Mouse (Mus musculus): ENCODE measurements around the gene Sall4. TPM values are rescaled to one million over a fixed set of nuclear protein-coding genes. Genes with fewer than 3 reads are reported as not detected.

The Sall4 gene
- polyA plus RNA-seq (2014; fragmentation: Nextera tagmentation; extraction: Ambion mirVana): 7.1 and 7.3 TPM in 2 replicates

- ATAC-seq (ENCODE audit: low FRiP score): no peak
- H3K4me2 ChIP-seq (replicated peaks; ENCODE audit: low read depth, low read length): peak within 1 kb of the TSS; percentile 95
- H3K4me1 ChIP-seq (replicated peaks; ENCODE audit: control insufficient read depth, insufficient read depth, low read length): peaks cover 4% of the 10 kb centered on the region; the same call in 1 of the 2 replicates
- H3K27me3 ChIP-seq (ENCODE audit: control insufficient read depth, insufficient read depth, low read length): peaks cover 6% of the 10 kb centered on the region; the same call in 1 of the 2 replicates
- peak; percentile 17 for DNase-seq (ENCODE audit: low spot score)
- peak within 1 kb of the TSS; percentile 84 for H3K27ac ChIP-seq (ENCODE audit: low read depth, low read length)
- peak within 1 kb of the TSS; percentile 73 for H3K9ac ChIP-seq (ENCODE audit: low read depth, low read length)
- no peaks in the 10 kb centered on the region for H3K36me3 ChIP-seq (ENCODE audit: control insufficient read depth, insufficient read depth, low read length)
- 17% methylated on average over 10 of the region's 10 CpGs for WGBS
- H3K4me3 ChIP-seq (ENCODE audit: low read depth, low read length): peak within 1 kb of the TSS; percentile 64
- no peaks in the 10 kb centered on the region for H3K9me3 ChIP-seq (ENCODE audit: control insufficient read depth, low read length)
Observed at GRCm38 (mm10) chr2:168767582-168767981, at the start of gene Sall4. TSS of gene Sall4 (minus strand) at chr2:168767943.

GRCm38 (mm10) chr2:168813243-168813642 lies 45.5 kb upstream of the Sall4 start:
- DNase-seq (ENCODE audit: low spot score): no peak
- H3K27ac ChIP-seq (ENCODE audit: low read depth, low read length): no peak overlapping the region
- H3K9ac ChIP-seq (ENCODE audit: low read depth, low read length): no peak overlapping the region
- 57% methylated on average over 6 of the region's 6 CpGs for WGBS
- H3K4me3 ChIP-seq (ENCODE audit: low read depth, low read length): no peak overlapping the region
- no peaks in the 10 kb centered on the region for H3K36me3 ChIP-seq (ENCODE audit: control insufficient read depth, insufficient read depth, low read length)
- ATAC-seq (ENCODE audit: low FRiP score): no peak
- H3K27me3 ChIP-seq (ENCODE audit: control insufficient read depth, insufficient read depth, low read length): no peaks in the 10 kb centered on the region; the same call in 1 of the 2 replicates
- H3K4me1 ChIP-seq (replicated peaks; ENCODE audit: control insufficient read depth, insufficient read depth, low read length): no peaks in the 10 kb centered on the region
- H3K9me3 ChIP-seq (ENCODE audit: control insufficient read depth, low read length): no peaks in the 10 kb centered on the region
- no peak overlapping the region for H3K4me2 ChIP-seq (replicated peaks; ENCODE audit: low read depth, low read length)

GRCm38 (mm10) chr2:168809895-168810294 lies 42.2 kb upstream of the Sall4 start:
- Histone ChIP-seq H3K27me3 (ENCODE audit: control insufficient read depth, insufficient read depth, low read length) (no peaks in the 10 kb centered on the region; the same call in 1 of the 2 replicates), H3K4me2 (replicated peaks; ENCODE audit: low read depth, low read length) (0 out of 2 replicates have a peak overlapping the region, but pooled peaks have one; percentile 11), H3K9me3 (ENCODE audit: control insufficient read depth, low read length) (no peaks in the 10 kb centered on the region), H3K27ac (ENCODE audit: low read depth, low read length) (no peak overlapping the region), H3K9ac (ENCODE audit: low read depth, low read length) (0 out of 2 replicates have a peak overlapping the region, but pooled peaks have one; percentile 15), H3K4me3 (ENCODE audit: low read depth, low read length) (no peak overlapping the region), H3K4me1 (replicated peaks; ENCODE audit: control insufficient read depth, insufficient read depth, low read length) (0 out of 2 replicates have a peak, but pooled peaks cover 4% of the 10 kb centered on the region), H3K36me3 (ENCODE audit: control insufficient read depth, insufficient read depth, low read length) (no peaks in the 10 kb centered on the region)
- peak; percentile 46 for DNase-seq (ENCODE audit: low spot score)
- peak; percentile 47; the same call in 1 of the 2 replicates for ATAC-seq (ENCODE audit: low FRiP score)
- WGBS: 11% methylated on average over 14 of the region's 14 CpGs

GRCm38 (mm10) chr2:168807681-168808080 lies 39.9 kb upstream of the Sall4 start:
- no peaks in the 10 kb centered on the region for H3K36me3 ChIP-seq (ENCODE audit: control insufficient read depth, insufficient read depth, low read length)
- no peak overlapping the region for H3K27ac ChIP-seq (ENCODE audit: low read depth, low read length)
- no peaks in the 10 kb centered on the region; the same call in 1 of the 2 replicates for H3K27me3 ChIP-seq (ENCODE audit: control insufficient read depth, insufficient read depth, low read length)
- H3K4me1 ChIP-seq (replicated peaks; ENCODE audit: control insufficient read depth, insufficient read depth, low read length): 0 out of 2 replicates have a peak, but pooled peaks cover 4% of the 10 kb centered on the region
- 14% methylated on average over 4 of the region's 4 CpGs for WGBS
- ATAC-seq (ENCODE audit: low FRiP score) (no peak), DNase-seq (ENCODE audit: low spot score) (no peak)
- no peaks in the 10 kb centered on the region for H3K9me3 ChIP-seq (ENCODE audit: control insufficient read depth, low read length)
- no peak overlapping the region for H3K9ac ChIP-seq (ENCODE audit: low read depth, low read length)
- no peak overlapping the region for H3K4me2 ChIP-seq (replicated peaks; ENCODE audit: low read depth, low read length)
- no peak overlapping the region for H3K4me3 ChIP-seq (ENCODE audit: low read depth, low read length)

DNA sequence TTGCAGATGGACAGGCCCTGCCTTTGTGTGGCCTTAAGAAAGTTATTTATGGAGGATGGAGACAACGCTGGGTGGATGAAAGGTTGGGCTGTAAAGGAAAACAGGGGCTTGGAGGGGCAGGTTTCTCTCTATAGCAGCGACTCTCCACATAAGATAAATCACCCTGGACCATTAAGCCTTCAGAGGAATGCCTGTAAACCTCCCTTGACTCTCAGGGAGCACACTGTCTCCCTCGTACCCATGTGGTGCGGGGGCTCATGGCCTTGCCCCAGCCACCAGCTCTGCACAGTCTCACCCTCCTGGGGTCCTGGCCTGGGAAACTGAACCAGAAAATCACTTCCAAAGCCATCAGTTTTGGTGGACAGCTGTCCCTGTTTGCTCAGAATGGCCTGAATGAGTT lies 36.1 kb upstream of the Sall4 start:
- ATAC-seq (ENCODE audit: low FRiP score): no peak
- Histone ChIP-seq H3K27ac (ENCODE audit: low read depth, low read length) (no peak overlapping the region), H3K9me3 (ENCODE audit: control insufficient read depth, low read length) (no peaks in the 10 kb centered on the region), H3K4me3 (ENCODE audit: low read depth, low read length) (no peak overlapping the region), H3K27me3 (ENCODE audit: control insufficient read depth, insufficient read depth, low read length) (no peaks in the 10 kb centered on the region), H3K4me1 (replicated peaks; ENCODE audit: control insufficient read depth, insufficient read depth, low read length) (0 out of 2 replicates have a peak, but pooled peaks cover 4% of the 10 kb centered on the region), H3K36me3 (ENCODE audit: control insufficient read depth, insufficient read depth, low read length) (no peaks in the 10 kb centered on the region), H3K4me2 (replicated peaks; ENCODE audit: low read depth, low read length) (no peak overlapping the region), H3K9ac (ENCODE audit: low read depth, low read length) (no peak overlapping the region)
- DNase-seq (ENCODE audit: low spot score): no peak
- WGBS: 63% methylated on average over 4 of the region's 4 CpGs

DNA sequence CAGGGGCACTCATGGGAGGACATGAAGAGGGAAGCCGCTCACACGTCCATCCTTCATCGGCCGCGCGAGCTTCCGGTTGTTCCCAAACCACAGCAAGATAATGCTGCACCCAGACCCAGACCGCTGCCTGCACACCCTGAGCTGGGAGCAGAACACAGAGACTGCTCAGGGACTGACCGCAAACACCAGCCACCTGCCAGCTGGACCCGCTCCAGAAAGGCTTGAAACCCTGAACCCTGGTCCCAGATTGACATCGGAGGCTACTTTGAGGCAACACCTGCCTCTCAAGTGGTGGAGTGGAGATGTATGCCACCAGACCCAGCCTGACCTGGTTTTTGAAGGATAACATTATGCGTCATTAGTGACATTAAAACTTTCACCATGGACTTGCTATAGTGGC lies 31.6 kb upstream of the Sall4 start:
- no peaks in the 10 kb centered on the region for H3K27me3 ChIP-seq (ENCODE audit: control insufficient read depth, insufficient read depth, low read length)
- 91% methylated on average over 12 of the region's 12 CpGs for WGBS
- no peak overlapping the region for H3K9ac ChIP-seq (ENCODE audit: low read depth, low read length)
- H3K27ac ChIP-seq (ENCODE audit: low read depth, low read length): no peak overlapping the region
- no peak overlapping the region for H3K4me2 ChIP-seq (replicated peaks; ENCODE audit: low read depth, low read length)
- H3K9me3 ChIP-seq (ENCODE audit: control insufficient read depth, low read length): no peaks in the 10 kb centered on the region
- no peaks in the 10 kb centered on the region for H3K36me3 ChIP-seq (ENCODE audit: control insufficient read depth, insufficient read depth, low read length)
- DNase-seq (ENCODE audit: low spot score): no peak
- ATAC-seq (ENCODE audit: low FRiP score): no peak
- H3K4me1 ChIP-seq (replicated peaks; ENCODE audit: control insufficient read depth, insufficient read depth, low read length): no peaks in the 10 kb centered on the region
- H3K4me3 ChIP-seq (ENCODE audit: low read depth, low read length): no peak overlapping the region

GRCm38 (mm10) chr2:168798921-168799320 lies 31.2 kb upstream of the Sall4 start:
- WGBS: 82% methylated on average over 7 of the region's 7 CpGs
- no peak overlapping the region for H3K9ac ChIP-seq (ENCODE audit: low read depth, low read length)
- H3K36me3 ChIP-seq (ENCODE audit: control insufficient read depth, insufficient read depth, low read length): no peaks in the 10 kb centered on the region
- H3K9me3 ChIP-seq (ENCODE audit: control insufficient read depth, low read length): no peaks in the 10 kb centered on the region
- H3K4me1 ChIP-seq (replicated peaks; ENCODE audit: control insufficient read depth, insufficient read depth, low read length): no peaks in the 10 kb centered on the region
- H3K4me3 ChIP-seq (ENCODE audit: low read depth, low read length): no peak overlapping the region
- H3K27me3 ChIP-seq (ENCODE audit: control insufficient read depth, insufficient read depth, low read length): no peaks in the 10 kb centered on the region
- no peak overlapping the region for H3K27ac ChIP-seq (ENCODE audit: low read depth, low read length)
- ATAC-seq (ENCODE audit: low FRiP score) (no peak), DNase-seq (ENCODE audit: low spot score) (no peak)
- H3K4me2 ChIP-seq (replicated peaks; ENCODE audit: low read depth, low read length): no peak overlapping the region

- Histone ChIP-seq H3K9ac (ENCODE audit: low read depth, low read length) (0 out of 2 replicates have a peak overlapping the region, but pooled peaks have one; percentile 23), H3K4me3 (ENCODE audit: low read depth, low read length) (no peak overlapping the region), H3K4me1 (replicated peaks; ENCODE audit: control insufficient read depth, insufficient read depth, low read length) (no peaks in the 10 kb centered on the region), H3K27me3 (ENCODE audit: control insufficient read depth, insufficient read depth, low read length) (no peaks in the 10 kb centered on the region), H3K9me3 (ENCODE audit: control insufficient read depth, low read length) (no peaks in the 10 kb centered on the region), H3K36me3 (ENCODE audit: control insufficient read depth, insufficient read depth, low read length) (no peaks in the 10 kb centered on the region), H3K4me2 (replicated peaks; ENCODE audit: low read depth, low read length) (no peak overlapping the region), H3K27ac (ENCODE audit: low read depth, low read length) (peak overlapping the region; percentile 72)
- DNase-seq (ENCODE audit: low spot score): peak; percentile 71
- 45% methylated on average over 4 of the region's 4 CpGs for WGBS
- peak; percentile 85 for ATAC-seq (ENCODE audit: low FRiP score)
Observed at GRCm38 (mm10) chr2:168791115-168791802, 23.5 kb upstream of the Sall4 start.

DNA sequence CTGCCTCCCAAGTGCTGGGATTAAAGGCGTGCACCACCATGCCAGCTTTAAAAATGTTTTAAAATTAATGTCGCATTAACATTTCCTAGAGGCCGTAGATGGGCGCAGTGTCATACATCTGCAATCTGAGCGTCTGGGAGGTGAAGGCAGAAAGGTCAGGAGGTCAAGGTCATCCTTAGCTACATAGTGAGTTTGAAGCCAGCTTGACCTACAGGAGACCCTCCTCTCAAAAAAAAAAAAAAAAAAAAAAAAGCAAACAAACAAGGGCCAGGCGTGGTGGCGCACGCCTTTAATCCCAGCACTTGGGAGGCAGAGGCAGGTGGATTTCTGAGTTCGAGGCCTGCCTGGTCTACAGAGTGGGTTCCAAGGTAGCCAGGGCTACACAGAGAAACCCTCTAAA lies 18.4 kb upstream of the Sall4 start:
- Histone ChIP-seq H3K4me1 (replicated peaks; ENCODE audit: control insufficient read depth, insufficient read depth, low read length) (no peaks in the 10 kb centered on the region), H3K4me3 (ENCODE audit: low read depth, low read length) (no peak overlapping the region), H3K4me2 (replicated peaks; ENCODE audit: low read depth, low read length) (no peak overlapping the region), H3K27ac (ENCODE audit: low read depth, low read length) (no peak overlapping the region), H3K9ac (ENCODE audit: low read depth, low read length) (no peak overlapping the region), H3K36me3 (ENCODE audit: control insufficient read depth, insufficient read depth, low read length) (no peaks in the 10 kb centered on the region), H3K27me3 (ENCODE audit: control insufficient read depth, insufficient read depth, low read length) (no peaks in the 10 kb centered on the region), H3K9me3 (ENCODE audit: control insufficient read depth, low read length) (no peaks in the 10 kb centered on the region)
- ATAC-seq (ENCODE audit: low FRiP score) (no peak), DNase-seq (ENCODE audit: low spot score) (no peak)
- WGBS: 91% methylated on average over 9 of the region's 9 CpGs
